In genomic region chr8:44899575-44899991, GRCm38 (mm10) we compare ENCODE assay signal across 10 mouse cellular contexts. TPM values are rescaled to one million over a fixed set of nuclear protein-coding genes. Genes with fewer than 3 reads are reported as not detected.
DNase-seq lines count a peak whose midpoint lies in the region; ATAC-seq lines count a peak whose summit lies in the region.
"Had no signal": no experiment of that assay in that cellular context is flagged by ENCODE, and none has a peak within 500 bp of the region (broad histone marks: within the 10 kb centered on the region; RNA-seq: fewer than 3 reads in every experiment).

No protein-coding gene starts in this region.

- H3K4me1 ChIP-seq in limb, embryonic 13.5 days: peaks cover 14% of the 10 kb centered on the region
- 0 out of 2 replicates have a peak, but pooled peaks cover 2% of the 10 kb centered on the region for H3K4me1 ChIP-seq in stomach, embryonic 16.5 days (ENCODE audit: control insufficient read depth, insufficient read depth, low read length)

- H3K9ac ChIP-seq in limb, embryonic 13.5 days: no peak overlapping the region
- H3K9ac ChIP-seq in stomach, embryonic 16.5 days (ENCODE audit: low read length): 0 out of 2 replicates have a peak overlapping the region, but pooled peaks have one; percentile 18
- H3K9ac ChIP-seq: liver, embryonic 14.5 days had no signal

- peak; percentile 51 for ATAC-seq in limb, embryonic 13.5 days (ENCODE audit: low FRiP score, low read depth)
- no peak for ATAC-seq in stomach, embryonic 16.5 days (ENCODE audit: insufficient read depth, low FRiP score)

- peak; percentile 13 to 22 for DNase-seq in cerebellum, postnatal 10 days
- no peak for DNase-seq in cerebellum, adult 9-10 months
- peak; percentile 8 to 12 for DNase-seq in right cerebral cortex, adult 2 months (ENCODE audit: low spot score in 2 of 2)
- no peak for DNase-seq in right cerebral cortex, postnatal 36 days (ENCODE audit: low spot score in 2 of 2)
- no peak for DNase-seq in spleen, adult 18-20 months
- DNase-seq in urinary bladder, postnatal 36 days (ENCODE audit: low spot score in 2 of 2): no peak
- DNase-seq: retina, postnatal 1 day had no signal

- H3K36me3 ChIP-seq in limb, embryonic 13.5 days: no peaks in the 10 kb centered on the region
- no peaks in the 10 kb centered on the region for H3K36me3 ChIP-seq in stomach, embryonic 16.5 days (ENCODE audit: control insufficient read depth, insufficient read depth, low read length)

- peak overlapping the region; percentile 46 for H3K4me2 ChIP-seq in limb, embryonic 13.5 days (replicated peaks)
- H3K4me2 ChIP-seq in stomach, embryonic 16.5 days (ENCODE audit: low read depth, low read length): 0 out of 2 replicates have a peak overlapping the region, but pooled peaks have one; percentile 4

- no peaks in the 10 kb centered on the region for H3K9me3 ChIP-seq in limb, embryonic 13.5 days
- no peaks in the 10 kb centered on the region for H3K9me3 ChIP-seq in stomach, embryonic 16.5 days (replicated peaks; ENCODE audit: control insufficient read depth, low read length)

- peak overlapping the region; percentile 44; the same call in 1 of the 2 replicates for H3K27ac ChIP-seq in limb, embryonic 13.5 days
- H3K27ac ChIP-seq in stomach, embryonic 16.5 days (ENCODE audit: low read length): no peak overlapping the region
- H3K27ac ChIP-seq: liver, embryonic 14.5 days had no signal

- 36% methylated on average over 12 of the region's 12 CpGs for WGBS in limb, embryonic 13.5 days
- 46% methylated on average over 12 of the region's 12 CpGs for WGBS in stomach, embryonic 16.5 days

- H3K4me3 ChIP-seq in limb, embryonic 13.5 days: no peak overlapping the region
- H3K4me3 ChIP-seq in stomach, embryonic 16.5 days (replicated peaks; ENCODE audit: low read length): no peak overlapping the region

- H3K27me3 ChIP-seq in limb, embryonic 13.5 days: no peaks in the 10 kb centered on the region
- H3K27me3 ChIP-seq in stomach, embryonic 16.5 days (ENCODE audit: control insufficient read depth, insufficient read depth, low read length): no peaks in the 10 kb centered on the region

RNA-seq across cellular contexts. Expression of gene Fat1, which starts 35.7 kb away (rescaled TPM):
- polyA plus RNA-seq in limb, embryonic 13.5 days (2015; fragmentation: Nextera tagmentation; extraction: Ambion mirVana): 27.3 and 31.5 TPM in 2 replicates
- 20.2 and 20.8 TPM in 2 replicates for polyA plus RNA-seq in stomach, embryonic 16.5 days (2015; fragmentation: Nextera tagmentation; extraction: Ambion mirVana)

Comparison
In these comparisons a context has a peak if more than half of its experiments do, and no peak if none do; other contexts are left out.
1. DNase-seq: peak in cerebellum, postnatal 10 days (2 of 2) and right cerebral cortex, adult 2 months (2 of 2); none in cerebellum, adult 9-10 months (single experiment), right cerebral cortex, postnatal 36 days (0 of 2), spleen, adult 18-20 months (0 of 2) and urinary bladder, postnatal 36 days (0 of 2).